Mouse (Mus musculus) erythroblast, adult 5-6 weeks (primary cell): ENCODE results near the gene Cd40. TPM values are rescaled to one million over a fixed set of nuclear protein-coding genes. Genes with fewer than 3 reads are reported as not detected.

Experiments used
- ATAC-seq: replicated peaks from 2 replicates; pipeline ENCODE4 v1.8.0; 2016; ENCODE audit warnings: moderate number of reproducible peaks, mild to moderate bottlenecking, moderate TSS enrichment, inconsistent platforms; ENCODE audit not compliant: poor library complexity, low FRiP score, severe bottlenecking
- total RNA-seq, 2 experiments: library from RNA; stranded (forward) in 1 of 2; stranded (reverse) in 1 of 2; fragments of 150-400 nt in 1 of 2; fragments of 200-764, 138-1000 nt in 1 of 2; gene quantifications; 2 replicates each; pipeline versions ENCODE4 v1.2.3 to v1.2.4; 2015 to 2017; ENCODE audit warnings: low replicate concordance in 2 of 2

Cd40 gene
- total RNA-seq, 2 experiments from 2014 or later, result 5.1 to 10.2 TPM

DNA sequence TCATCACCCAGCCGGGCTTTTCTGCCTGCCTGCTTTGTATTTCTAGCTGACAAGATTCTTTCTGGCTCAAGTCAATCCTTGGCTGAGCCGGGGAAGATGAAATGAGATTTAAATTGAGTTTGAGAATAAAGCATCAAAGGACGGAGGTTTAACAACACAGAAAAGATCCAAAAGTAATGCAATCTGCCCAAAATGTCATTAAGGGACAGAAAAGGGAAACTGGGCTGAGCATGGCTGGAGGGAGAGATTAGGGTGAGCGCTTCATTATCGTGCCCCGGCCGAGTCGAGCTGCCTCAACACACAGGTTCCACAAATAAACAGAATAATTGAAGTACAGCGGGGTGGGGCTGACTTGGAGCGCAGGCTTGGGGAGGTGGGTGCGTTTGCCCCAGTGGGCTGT lies 3.9 kb upstream of the Cd40 start:
- no peak for ATAC-seq

DNA sequence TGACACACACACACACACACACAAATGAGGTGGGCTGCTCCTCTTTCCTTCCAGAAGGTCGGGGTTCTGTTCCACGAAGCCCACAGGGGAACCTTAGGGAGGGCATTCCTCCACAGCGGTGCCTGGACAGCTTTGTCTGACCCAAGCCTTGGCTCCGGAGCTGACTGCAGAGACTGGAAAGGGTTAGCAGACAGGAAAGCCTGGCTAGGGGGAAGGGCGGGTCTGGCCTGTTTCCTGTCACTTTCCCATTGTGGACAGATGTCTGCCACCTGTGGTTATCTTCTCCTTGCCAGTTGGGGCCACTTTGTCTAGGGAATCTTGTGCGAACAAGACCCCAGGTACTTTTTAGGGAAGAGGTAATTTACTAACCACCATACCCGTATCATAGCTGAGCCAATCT lies 478 bp downstream of the Cd40 start:
- ATAC-seq, result no peak

DNA sequence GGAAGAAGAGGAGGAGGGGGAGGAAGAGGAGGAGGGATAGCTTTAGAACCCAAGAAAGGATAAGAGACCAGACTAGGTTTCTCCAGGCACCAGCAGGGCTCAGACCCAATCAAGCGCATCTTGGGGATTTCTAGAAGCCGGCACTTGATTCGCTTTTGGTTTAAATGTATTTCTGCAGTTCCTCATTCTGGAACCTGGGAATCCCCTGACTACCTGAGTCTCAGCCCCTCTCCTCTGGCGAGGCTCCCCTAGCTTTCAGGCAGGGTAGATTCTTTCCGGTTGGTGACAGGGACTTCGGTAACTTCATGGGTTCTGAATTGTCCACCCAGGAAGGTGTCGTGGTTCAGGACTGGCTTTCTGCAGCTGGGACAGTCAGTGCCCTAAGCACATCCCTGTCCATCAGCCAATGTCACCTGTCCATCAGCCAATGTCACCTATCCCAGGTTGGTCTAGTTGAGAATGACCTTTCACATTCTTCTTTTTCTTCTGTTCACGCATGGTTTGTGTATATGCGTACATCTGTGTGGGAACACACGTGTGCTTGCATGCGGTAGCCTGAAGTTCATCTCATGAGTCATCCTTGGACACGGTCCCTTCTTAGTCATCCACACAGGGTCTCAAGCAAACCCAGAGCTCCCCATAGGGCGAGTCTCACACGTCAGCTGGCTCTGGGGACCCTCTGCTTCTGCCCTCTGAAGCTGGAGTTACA lies 1.1 kb downstream of the Cd40 start:
- ATAC-seq, result no peak

DNA sequence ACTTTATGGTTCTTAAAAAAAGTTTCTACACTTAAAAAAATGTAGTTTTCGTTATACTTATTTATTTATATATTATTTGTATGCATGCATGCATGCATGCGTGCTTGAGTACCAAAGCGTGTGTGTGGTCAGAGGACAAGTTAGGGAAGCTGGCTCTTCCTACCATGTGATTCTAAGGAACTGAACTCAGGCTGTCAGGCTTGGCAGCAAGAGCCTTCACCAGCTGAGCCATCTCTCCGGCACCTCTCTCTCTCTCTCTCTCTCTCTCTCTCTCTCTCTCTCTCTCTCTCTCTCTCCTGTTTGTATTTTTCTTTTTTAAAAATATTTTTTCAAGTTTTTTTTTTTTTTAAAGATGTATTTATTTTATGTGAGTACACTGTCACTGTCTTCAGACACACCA lies 4.5 kb downstream of the Cd40 start:
- no peak for ATAC-seq

DNA sequence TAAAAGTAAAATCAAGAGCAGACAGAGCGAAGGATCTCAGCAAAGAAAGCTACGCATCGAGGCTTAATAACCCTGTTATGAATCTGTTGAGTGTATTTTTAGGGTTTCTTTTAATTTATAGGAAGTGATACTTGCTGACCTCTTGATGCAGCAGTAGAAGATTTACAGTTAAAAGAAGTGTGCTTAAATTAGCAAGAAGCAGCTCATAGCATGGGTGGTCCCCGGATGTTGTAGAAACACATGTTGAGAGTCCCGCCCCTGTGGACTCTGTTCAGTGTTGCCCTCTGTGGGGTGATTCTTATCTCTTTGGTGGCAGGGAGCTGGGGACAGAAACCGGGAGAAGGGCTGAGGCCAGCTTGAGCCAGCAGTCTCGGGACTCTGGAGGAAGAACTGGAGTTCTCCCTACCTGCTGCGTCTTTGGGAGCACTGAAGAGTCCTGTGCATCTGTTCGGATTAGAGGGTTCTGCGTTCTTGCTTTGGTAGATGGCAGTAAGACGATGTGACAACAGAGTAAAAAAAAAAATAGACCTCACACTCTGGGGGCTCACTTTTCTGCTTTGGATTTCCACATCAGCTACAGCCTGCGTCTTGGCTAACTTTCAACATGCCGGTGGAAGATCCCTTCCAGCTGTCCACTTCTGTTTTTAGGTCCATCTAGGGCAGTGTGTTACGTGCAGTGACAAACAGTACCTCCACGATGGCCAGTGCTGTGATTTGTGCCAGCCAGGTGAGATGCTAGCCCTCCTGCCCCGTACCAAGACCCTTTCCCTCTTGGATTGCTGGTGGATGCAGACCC lies 6.4 kb downstream of the Cd40 start:
- no peak for ATAC-seq

DNA sequence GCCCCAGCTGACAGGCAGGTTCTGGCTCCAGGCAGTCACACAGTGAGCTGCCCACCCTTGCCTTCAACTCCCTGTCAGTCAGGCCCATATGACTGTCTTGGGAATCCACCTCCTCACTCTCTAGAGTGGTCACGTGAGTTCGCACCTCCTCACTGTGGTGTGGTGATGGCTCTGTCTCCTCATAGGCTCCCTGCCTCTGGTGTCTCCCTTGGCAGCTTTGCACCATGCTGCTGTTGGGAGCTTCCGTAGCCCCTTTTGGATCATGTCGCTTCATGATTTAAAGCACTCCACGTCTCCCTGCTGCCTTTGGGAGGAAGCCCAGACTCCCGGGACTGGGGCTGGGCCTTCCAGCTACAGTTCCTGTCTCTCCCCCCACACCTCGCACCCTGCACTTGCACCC lies 9.1 kb downstream of the Cd40 start:
- ATAC-seq, result no peak

DNA sequence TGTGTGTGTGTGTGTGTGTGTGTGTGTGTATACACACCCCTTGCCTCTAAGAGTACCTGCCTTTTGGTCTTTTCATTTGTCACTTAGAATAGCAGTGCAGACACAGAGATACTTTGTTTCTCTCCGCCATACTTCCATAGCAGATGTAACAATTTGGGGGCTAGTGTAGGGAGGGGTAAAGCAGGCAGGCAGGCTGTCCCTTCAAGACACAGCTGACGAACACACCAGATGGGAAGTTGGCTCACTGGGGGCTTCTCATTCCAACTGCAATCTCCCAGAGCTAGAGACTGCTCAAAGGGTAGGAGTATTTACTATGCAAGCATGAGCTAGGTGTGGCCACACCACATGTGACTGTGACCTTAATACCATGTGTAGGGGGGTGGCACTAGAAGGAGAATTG lies 13.4 kb downstream of the Cd40 start:
- no peak for ATAC-seq

DNA sequence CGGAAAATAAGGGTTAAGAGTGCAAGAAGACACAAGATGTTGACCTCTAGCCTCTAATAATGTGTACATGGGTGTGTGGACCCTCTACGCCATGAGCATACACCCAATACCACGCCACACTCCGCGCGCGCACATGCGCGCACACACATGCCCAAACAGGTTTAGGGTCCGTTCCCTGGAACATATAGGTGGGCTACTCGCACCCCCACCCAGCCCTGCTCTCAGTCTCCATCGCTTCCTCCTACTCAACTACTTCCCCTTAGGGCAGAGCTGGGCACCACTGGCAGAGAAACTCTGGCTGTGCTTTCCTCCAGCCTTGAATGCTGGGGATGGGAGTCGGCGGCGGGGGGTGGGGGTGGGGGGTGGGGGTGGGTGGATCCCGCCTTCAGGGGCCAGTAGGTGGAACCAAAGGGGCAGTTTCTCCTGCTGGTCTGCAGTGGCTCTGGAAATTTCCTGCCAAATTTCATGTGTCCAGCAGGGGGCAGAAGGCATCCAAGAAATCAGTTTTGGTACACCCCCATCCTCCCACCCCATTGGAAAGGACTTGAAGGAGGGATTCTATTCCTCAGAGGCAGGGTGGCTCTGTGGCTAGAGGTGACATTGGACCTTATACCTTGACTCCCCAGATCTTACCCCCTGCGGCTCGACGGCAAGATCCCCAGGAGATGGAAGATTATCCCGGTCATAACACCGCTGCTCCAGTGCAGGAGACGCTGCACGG lies 14.8 kb downstream of the Cd40 start:
- ATAC-seq, result no peak

DNA sequence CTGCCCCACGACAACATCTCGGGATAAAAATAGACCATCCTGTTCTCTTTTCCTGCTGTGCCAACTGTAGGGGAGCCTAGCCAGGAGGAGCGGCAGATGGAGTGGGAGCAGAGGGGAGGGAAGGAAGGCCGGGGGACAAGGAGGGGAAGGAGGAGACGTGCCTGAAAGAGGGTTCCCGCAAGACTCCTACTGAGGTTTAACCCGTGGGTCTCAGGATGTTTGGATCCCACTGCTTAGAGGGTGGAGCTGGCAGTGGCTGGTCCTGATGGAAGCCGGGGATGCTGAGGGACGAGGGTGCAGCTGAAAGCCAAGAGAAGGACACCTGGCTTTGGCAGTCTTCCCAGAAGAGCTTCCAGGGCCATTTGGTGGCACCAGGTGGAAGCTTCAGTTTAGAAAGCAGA lies 18.0 kb downstream of the Cd40 start:
- ATAC-seq, result no peak

DNA sequence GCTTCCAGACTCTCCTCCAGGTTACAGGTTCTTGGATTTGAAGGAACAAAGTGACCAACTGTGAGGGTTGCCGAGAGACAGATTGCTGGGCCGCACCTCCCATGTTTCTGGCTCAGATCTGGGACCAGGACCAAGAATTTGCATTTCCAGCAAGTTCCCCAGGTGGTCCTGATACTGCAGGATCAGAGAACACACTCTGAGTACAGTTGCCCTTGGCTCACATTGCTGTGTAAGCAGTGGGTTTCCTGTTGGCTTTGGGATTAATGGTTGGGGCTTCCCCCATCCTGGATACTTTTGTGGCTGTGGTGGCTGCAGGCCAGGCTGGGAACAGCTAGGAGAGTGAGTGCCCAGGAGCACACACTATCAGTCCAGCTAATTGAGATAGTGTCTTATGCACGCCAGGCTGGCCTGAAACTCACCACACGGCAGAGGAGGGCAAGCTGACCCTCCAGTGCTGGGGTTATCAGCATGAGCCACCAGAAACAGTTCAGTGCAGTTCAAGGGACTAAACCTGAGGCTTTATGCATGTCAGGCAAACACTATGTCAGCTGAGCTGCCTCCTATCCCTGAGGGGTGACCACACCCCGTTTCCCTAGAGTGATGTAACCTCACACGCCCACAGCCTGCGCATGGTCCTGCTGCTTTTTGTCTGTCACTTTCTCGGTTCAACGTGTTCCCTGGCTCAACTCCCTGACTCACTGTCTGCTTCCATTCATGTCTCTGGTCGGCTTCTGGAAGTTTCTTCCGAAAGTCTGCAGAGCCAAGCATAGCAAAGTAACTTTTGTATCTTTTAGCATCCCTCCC lies 18.9 kb downstream of the Cd40 start:
- ATAC-seq, result no peak

DNA sequence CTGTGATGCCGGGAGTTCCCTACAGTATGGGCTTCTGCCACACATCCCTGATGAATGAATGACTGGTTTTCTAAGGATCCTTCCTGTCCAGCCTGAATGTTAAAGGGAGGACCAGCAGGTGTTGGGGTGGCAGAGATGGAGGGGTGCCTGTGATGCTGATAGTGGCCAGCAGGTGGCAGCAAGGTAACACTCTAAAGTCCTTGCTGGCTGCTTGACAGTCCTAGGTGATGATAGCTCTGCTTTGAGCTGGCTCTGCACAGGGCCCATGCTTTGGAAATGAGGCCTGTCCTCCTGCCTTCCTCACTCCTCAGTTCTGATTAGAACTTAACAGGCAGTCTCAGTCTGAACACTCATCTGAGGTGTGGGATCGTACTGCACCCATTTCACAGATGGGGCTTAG lies 19.5 kb downstream of the Cd40 start:
- ATAC-seq, result peak; percentile 82

DNA sequence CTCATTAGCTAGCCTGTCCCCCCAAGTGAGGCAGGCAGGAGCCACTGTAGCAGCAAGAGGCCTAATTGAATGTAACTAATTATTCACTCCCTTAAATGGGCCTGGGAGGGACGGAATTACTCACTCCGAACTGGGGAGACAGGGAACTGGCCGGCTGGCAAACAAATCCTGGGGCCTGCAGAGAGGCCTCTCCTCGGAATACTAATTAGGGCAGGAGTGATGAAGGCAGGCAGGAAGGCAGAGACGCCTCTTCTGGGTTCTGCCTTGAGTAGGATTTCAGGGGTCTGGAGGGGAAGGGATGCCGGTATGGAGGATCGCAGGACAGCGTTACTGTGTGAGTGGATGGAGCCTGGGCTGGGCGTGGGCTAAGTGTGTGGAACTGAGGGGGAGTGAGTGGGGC lies 21.6 kb downstream of the Cd40 start:
- no peak for ATAC-seq

DNA sequence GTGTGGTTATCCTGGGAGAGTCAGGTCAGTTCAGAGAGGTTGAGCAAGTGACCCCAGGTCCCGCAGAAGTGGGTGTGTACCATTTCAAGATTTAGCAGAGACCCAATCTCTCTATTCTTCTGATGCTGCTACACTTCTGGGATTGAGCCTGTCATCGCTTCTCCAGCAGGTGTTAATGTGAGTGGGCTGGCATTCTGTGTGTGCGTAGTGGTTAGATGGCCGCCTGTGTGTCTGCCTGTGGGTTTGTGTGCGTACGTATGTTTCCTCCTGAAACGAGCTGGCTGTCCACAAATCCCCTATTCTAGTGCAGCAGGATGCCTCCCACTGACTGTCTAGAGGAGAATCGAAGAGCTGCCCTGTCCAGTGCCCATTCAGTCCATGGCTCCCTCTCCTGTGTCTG lies 22.6 kb downstream of the Cd40 start:
- no peak for ATAC-seq

DNA sequence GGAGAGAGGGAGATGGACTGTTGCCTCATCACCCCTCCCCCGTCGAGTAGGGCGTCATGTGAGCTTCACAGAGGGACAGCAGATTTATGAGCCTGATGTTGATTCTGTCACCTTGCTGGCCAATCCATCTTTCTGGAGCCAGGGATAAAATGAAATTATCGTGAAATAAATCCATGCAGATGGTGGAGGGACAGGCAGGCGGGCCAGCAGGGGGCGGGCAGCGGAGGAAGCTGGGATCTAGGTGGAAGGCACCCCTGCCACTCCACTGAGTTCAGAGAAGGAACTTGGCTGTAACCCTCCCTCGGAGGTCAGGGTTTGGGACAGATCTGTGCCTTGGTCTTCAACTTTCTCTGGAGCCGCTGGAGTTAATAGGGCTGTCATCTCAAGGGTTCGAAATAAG lies 23.2 kb downstream of the Cd40 start:
- no peak for ATAC-seq

DNA sequence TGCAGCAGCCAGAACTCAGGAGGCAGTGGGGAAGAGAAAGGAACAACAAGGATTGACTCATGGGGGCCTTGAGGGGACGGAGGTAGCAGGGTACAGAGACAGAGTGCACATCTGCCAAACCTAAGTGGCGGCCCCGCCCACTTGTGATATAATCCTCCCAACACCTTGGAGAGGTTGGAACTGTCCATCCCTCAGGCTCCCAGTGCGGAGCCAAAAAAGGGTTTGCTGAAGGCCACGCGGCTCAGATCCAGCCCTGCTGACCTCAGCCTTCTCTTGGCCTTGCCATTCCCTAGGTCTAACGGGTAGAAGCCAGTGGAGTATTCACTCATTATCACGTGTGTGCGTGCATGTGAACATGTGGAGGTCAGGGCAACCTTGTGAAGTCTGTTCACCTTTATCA lies 25.2 kb downstream of the Cd40 start:
- no peak for ATAC-seq

DNA sequence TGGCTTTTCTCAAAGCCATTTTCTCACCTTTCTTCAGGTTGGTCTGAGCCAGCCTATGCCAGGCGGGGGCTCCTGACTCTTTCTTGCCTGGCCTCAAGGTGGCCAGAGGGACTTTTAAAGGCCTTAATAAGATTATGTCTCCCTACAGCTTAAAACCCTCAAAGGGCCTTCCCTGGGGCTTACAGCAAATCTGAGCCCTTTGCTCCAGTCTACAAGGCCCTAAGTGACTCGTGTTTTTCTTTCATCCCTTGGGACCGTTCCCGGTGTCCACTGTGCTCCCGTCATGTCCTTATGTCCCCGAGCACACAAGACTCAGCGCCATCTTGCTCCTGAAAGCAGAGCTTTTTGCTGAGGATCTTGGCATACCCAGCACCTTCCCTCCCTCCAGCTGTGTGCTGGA lies 25.8 kb downstream of the Cd40 start:
- ATAC-seq, result no peak

DNA sequence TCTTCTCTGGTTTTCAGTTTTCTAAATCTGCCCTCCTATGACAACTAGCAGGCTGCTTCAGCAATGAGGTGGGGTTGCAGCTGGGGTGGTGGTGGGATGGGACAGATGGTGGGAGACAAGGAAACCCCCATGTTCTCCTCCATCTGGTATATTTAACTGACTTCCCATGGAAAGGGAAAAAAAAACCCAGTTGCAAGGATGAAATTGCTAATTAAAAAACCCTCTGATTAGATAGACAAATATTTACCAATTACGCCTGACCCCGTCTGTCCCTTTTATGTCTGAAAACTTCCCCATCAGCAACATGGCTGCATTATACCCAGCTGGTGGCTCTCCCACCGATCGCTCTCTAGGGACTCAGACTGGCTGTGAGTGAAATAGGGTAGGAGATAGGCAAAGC lies 31.2 kb downstream of the Cd40 start:
- ATAC-seq, result no peak

DNA sequence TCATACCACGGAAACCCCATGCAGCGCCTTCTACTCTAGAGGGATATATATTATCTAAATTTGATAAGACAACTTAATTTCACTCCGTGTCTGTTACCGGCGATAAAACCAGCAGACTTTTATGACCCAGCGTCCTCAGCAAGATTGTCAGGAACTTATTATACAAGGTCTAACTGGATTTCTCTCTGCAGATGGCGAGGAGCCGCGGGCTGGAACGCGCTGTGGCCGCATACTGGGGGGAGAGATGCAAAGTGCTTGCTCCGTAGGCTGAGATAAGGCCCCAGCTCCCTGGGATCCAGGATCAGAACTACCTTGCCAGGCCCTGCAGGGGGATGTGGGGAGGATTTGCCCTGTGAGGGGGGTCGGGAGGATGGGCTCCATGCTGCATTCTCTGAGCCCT lies 34.0 kb downstream of the Cd40 start:
- no peak for ATAC-seq

DNA sequence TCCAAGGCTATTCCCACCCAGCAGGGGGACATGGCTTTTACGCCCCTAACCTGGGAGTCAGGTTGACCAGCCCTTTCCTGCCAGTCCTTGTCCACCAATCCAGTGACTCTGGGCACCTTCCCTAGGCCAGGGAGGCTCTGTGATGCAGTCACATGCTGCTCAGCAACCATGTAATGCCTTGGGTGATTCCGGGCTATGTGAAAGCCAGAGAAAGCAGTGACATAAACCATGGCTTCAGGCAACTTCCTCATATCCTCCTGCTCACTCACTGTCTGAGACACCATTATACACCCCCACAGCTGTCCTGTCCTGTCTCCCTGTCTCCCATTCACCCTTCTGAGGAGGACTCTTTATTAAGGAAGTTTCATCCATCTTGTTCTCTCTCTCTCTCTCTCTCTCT lies 35.2 kb downstream of the Cd40 start, which contains the start of gene 1700025C18Rik:
Gene 1700025C18Rik (minus strand): TSS at position 101 of the 400 bp plus-strand sequence.
- no peak for ATAC-seq

DNA sequence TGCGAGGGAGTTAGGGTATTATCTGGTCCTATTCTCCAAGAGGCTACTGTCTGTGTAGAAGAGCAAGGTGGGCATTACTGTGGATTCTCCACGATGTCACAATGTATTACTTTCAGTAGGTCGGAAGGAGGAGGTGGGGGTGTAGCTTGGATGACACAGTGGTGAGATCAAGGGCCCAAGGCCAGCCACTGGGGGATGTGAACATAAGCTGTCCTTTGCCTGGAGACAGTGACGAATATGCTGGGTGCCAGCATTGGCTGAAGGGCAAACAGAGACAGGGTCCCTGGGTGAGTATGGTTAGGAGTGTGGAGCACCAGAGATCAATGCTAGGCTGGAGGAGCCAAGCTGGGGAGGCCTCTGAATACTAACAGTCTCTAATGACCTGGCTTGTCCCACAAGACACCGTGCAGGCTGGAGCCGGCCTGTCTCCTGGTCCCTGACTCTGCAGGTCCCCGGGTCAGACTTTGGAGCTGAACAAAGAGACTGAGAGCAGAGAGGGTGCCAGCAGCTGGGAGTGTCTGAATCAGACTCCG lies 36.1 kb downstream of the Cd40 start:
- ATAC-seq, result no peak
